Mouse (Mus musculus) heart, adult 2 months (tissue): ENCODE results near the gene Rln3.

ENCODE experiments used
- CTCF ChIP-seq: fragments of 200-600 bp; IDR thresholded peaks from 2 replicates; pipeline ENCODE4 v1.8.1; 2022; ENCODE audit warnings: antibody characterized with exemption, mild to moderate bottlenecking, moderate library complexity
- POLR2A ChIP-seq: fragments of 200-500 bp; IDR thresholded peaks from 2 replicates; pipeline ENCODE4 v1.6.1; 2011; ENCODE audit warnings: mild to moderate bottlenecking, low read depth, low read length, control low read depth; ENCODE audit not compliant: insufficient read depth

- TF ChIP-seq CTCF (no peak), POLR2A (no peak)
These were observed 7.9 kb upstream of the Rln3 start for GRCm38 (mm10) chr8:84052746-84053145.
